In genomic region chr1:143813676-143814360, GRCm38 (mm10) we compare ENCODE assay signal across 8 mouse cellular contexts. TPM values are rescaled to one million over a fixed set of nuclear protein-coding genes. Genes with fewer than 3 reads are reported as not detected.
A peak's percentile ranks its signal among the peaks of the same experiment; 100 is the strongest.
DNase-seq lines count a peak whose midpoint lies in the region; ATAC-seq and TF ChIP-seq lines count a peak whose summit lies in the region.

No protein-coding gene starts in this region.

- TF ChIP-seq CTCF in gastrocnemius, adult 2 months (IDR thresholded peaks at IDR 0.05): peak; percentile 96; the same call in 1 of the 2 replicates

- no peak overlapping the region for H3K27ac ChIP-seq in gastrocnemius, adult 2 months
- H3K27ac ChIP-seq in hindbrain, embryonic 16.5 days (ENCODE audit: low read depth, low read length): no peak overlapping the region

- no peak overlapping the region for H3K4me2 ChIP-seq in hindbrain, embryonic 16.5 days (ENCODE audit: low read length)

- WGBS in hindbrain, embryonic 16.5 days: 42% methylated on average over 7 of the region's 7 CpGs

- no peak overlapping the region for H3K9ac ChIP-seq in hindbrain, embryonic 16.5 days (ENCODE audit: low read depth, low read length)

- ATAC-seq in common myeloid progenitor, adult 5-6 weeks (replicated peaks; ENCODE audit: low read depth, poor library complexity, severe bottlenecking): peak; percentile 99
- ATAC-seq in hindbrain, embryonic 16.5 days: peak; percentile 87

- no peaks in the 10 kb centered on the region for H3K27me3 ChIP-seq in hindbrain, embryonic 16.5 days (replicated peaks; ENCODE audit: control insufficient read depth, insufficient read depth, low read length)

- H3K36me3 ChIP-seq in hindbrain, embryonic 16.5 days (ENCODE audit: control insufficient read depth, insufficient read depth, low read length): no peaks in the 10 kb centered on the region

- H3K4me1 ChIP-seq in hindbrain, embryonic 16.5 days (ENCODE audit: control insufficient read depth, insufficient read depth, low read depth, low read length): no peaks in the 10 kb centered on the region

- no peak overlapping the region for H3K4me3 ChIP-seq in gastrocnemius, adult 2 months
- H3K4me3 ChIP-seq in hindbrain, embryonic 16.5 days (ENCODE audit: low read length): no peak overlapping the region

- intact Hi-C loops in gastrocnemius, adult 2 months (cut with DNase I): loop anchor here (2.0 kb wide), 1 partner anchor 193 kb away; no protein-coding TSS in a partner anchor

- H3K9me3 ChIP-seq in hindbrain, embryonic 16.5 days (ENCODE audit: control insufficient read depth, low read length): no peaks in the 10 kb centered on the region

- peak; percentile 77 for DNase-seq in ZHBTc4 (ENCODE audit: low read depth, low spot score)
- DNase-seq in gastrocnemius, adult 2 months: peak; percentile 89
- DNase-seq in left cerebral cortex, adult 11 months (ENCODE audit: low spot score): peak; percentile 58
- peak; percentile 79 to 86 for DNase-seq in lung, postnatal 4 days
- peak; percentile 78 to 79 for DNase-seq in right cerebral cortex, adult 2 months (ENCODE audit: low spot score in 2 of 2)
- DNase-seq in urinary bladder, postnatal 10 days (ENCODE audit: low spot score): peak; percentile 38

RNA-seq across cellular contexts. Expression of gene Uchl5, which starts 36.7 kb away (rescaled TPM):
- total RNA-seq in common myeloid progenitor, adult 5-6 weeks (2017): 194 and 202 TPM in 2 replicates
- total RNA-seq in gastrocnemius, adult 2 months (2021): 10 to 100 TPM; 19.6 to 28.3 TPM
- polyA plus RNA-seq in hindbrain, embryonic 16.5 days (2015; fragmentation: Nextera tagmentation; extraction: Ambion mirVana): 64.0 and 68.3 TPM in 2 replicates

RNA-seq across cellular contexts. Expression of gene Trove2, which starts 37.0 kb away (rescaled TPM):
- 6.7 and 7.4 TPM in 2 replicates for total RNA-seq in common myeloid progenitor, adult 5-6 weeks (2017)
- 1 to 10 TPM; 2.7 to 3.8 TPM for total RNA-seq in gastrocnemius, adult 2 months (2021)
- polyA plus RNA-seq in hindbrain, embryonic 16.5 days (2015; fragmentation: Nextera tagmentation; extraction: Ambion mirVana): 27.4 and 31.8 TPM in 2 replicates

Comparison
In these comparisons a context has a peak if more than half of its experiments do, and no peak if none do; other contexts are left out.
1. DNase-seq: peak in every context shown above with its lines; median percentile 89 in gastrocnemius, adult 2 months; 82 in lung, postnatal 4 days; 78 in right cerebral cortex, adult 2 months; 77 in ZHBTc4; 58 in left cerebral cortex, adult 11 months; 38 in urinary bladder, postnatal 10 days.